Mouse (Mus musculus): ENCODE data around the gene Myo3b.
A peak's percentile ranks its signal among the peaks of the same experiment; 100 is the strongest.

Myo3b gene

DNA sequence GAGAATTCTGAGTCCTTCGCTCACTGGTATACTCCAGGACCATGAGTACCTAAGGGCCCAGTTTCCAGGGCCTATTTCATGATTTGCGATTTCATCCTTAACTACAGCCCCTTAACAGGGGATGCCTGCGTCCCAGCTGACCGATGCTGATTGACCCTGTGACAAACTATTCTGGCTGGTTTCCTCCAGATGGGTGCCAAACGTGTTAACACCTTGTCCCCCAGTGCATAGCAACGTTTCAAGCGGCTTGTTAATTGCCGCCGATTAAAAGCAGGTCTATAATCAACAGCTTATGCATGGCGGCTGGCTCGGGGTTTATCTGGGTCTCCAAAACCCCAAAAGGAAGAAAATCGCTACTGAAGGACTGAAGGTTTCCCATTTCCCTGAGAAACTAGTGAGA is 417.3 kb downstream of the Myo3b start:
- no peak for DNase-seq (ENCODE audit: low spot score)

DNA sequence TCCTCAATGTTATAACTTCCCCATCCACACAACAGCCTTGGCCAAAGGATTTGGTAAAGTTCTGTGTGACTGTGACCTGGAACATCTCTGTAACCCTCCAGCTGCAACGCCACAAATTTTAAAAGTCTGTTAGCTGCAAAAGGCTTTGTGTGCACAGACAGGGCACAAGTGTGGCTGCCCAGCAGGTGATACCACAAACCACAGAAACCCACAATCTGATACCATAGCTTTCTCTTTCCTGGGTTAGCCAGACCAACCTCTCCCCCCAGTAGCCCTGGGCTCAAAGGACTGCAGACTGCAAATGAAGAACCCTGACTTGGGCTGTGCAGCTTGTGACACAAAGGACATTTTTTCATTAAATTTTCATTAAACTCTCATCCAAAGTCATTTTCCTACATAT is 424.7 kb downstream of the Myo3b start:
- DNase-seq (ENCODE audit: low spot score) = no peak

DNA sequence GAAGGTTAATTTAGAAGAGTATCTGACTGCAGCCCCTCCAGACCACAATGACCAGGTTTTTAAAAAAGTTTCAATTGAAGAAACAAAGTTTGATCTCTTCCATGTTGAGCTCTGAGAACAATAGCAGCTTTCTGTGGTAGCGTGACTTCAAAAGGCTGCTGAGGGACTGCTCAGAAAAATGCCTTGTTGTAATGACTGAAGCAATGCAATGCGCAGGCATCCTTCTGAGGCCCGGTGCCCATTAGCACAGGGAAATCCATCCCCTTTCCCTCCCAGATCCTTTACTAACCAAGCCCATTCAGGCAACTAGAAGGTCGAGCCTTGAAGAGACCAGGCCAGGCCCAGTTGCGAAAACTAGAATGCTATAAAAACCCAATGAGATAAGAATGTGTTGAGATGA is 432.2 kb downstream of the Myo3b start:
- DNase-seq (ENCODE audit: low spot score) = no peak

DNA sequence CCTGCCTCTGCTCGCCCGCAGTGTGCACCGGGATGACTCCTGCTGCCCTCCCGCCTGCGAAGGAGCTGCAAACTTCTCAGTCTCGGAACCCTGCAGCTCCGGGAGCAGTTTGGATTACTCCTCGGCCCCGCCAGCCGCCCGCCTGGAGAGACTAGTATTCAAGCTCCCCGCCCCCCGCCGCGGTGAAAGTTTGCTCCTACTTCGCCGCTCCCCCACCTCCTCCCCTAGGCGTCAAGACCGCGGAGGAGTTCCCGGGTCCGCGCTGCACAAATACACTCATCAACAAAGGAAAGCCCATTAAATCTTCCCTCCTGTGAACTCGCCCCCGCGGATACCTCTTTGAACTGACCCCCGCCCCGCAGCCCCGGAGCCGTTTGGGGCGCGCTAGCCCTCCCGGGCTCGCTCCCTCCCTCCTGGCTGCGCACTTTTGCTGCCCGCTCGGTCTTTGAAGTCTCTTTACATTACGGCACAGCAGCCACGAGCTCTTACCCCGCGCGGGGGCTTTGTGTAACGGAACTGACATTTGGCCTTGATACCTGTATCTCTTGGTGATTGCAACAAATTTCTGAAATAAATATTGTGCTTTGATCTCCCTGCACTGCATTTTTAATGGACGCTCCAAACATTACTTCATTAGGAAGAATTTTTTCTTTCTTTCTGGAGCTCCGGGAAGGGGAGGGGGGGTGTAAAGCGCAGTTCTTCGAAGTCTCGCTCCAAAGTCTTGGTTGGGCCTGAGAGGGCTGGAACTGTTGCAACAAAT is 433.1 kb downstream of the Myo3b start:
- peak; percentile 13 for DNase-seq (ENCODE audit: low spot score)
